Mouse (Mus musculus) monocyte, adult 5-6 weeks (primary cell): ENCODE results near the gene Tex2. TPM values are rescaled to one million over a fixed set of nuclear protein-coding genes. Genes with fewer than 3 reads are reported as not detected.

ENCODE experiments used
- total RNA-seq: library from RNA; stranded (forward); fragments of 200-1000, 200-491, 200-594 nt; gene quantifications from 3 replicates; pipeline ENCODE4 v1.2.3, GENCODE M21; 2017

Gene Tex2
- total RNA-seq, 1 experiment from 2014 or later: 15.4 TPM

Other genes with a start within 250 kb of the Tex2 start
- gene Prr29, start 248.0 kb downstream of the Tex2 start, total RNA-seq: not detected in 3 replicates
- 32.3 to 70.2 TPM (median 56.4 TPM) in 3 replicates for gene Icam2, start 225.3 kb downstream of the Tex2 start, total RNA-seq
- gene Ern1, start 125.6 kb downstream of the Tex2 start, total RNA-seq: 27.8 to 71.5 TPM (median 30.5 TPM) in 3 replicates
- gene Pecam1, start 137.2 kb upstream of the Tex2 start, total RNA-seq: 46.9 to 75.5 TPM (median 51.4 TPM) in 3 replicates
- 44.9 to 93.4 TPM (median 91.7 TPM) in 3 replicates for gene Milr1, start 137.8 kb upstream of the Tex2 start, total RNA-seq
- gene Polg2, start 166.1 kb upstream of the Tex2 start, total RNA-seq: 18.3 to 21.0 TPM (median 19.8 TPM) in 3 replicates
- 2,968 to 3,655 TPM (median 3,142 TPM) in 3 replicates for gene Ddx5, start 175.8 kb upstream of the Tex2 start, total RNA-seq
- 19.5 to 54.4 TPM (median 22.2 TPM) in 3 replicates for gene Cep95, start 175.8 kb upstream of the Tex2 start, total RNA-seq